Mouse (Mus musculus) cerebellum, postnatal 14 days (tissue): ENCODE results near the gene Rpl26.

ENCODE experiments used
- DNase-seq, 2 experiments: peaks; one replicate each; pipeline ENCODE4 v3.0.0; 2021; ENCODE audit warnings: mixed read lengths in 2 of 2

The Rpl26 gene

DNA sequence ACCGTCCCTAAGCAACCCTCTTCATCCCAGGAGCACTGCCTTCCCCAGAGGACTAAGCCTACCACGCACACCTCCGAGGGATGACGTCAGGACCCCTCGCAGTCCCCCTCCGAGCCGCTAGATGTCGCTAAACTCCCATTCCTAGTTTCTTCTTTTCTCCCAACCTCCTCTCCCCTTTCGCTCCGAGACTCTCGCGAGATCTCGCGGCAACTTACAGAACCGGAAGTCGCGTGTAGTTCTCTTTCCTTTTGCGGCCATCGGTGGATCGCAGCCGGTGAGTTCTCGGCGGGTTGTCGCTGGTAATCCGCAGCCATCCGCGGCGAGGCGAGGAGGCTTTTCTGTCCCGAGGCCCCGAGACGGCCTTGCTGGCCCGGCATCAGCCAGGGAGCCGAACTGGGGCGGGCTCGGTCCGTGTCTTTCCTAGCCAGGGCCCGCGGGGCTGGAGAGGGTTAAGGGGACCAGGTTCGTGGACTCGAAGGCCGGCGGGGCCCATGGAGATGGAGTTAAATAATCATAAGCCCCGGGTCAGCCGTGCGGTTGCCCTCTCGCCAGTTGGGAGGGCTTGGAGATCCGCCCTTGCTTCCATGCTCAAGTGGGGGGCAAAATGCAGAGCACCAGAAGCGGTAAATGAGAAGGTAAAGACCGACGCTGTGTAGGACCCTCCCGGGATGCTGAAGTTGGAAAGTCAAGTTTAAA is at the start of gene Rpl26:
TSS of gene Rpl26 (plus strand) at position 233 of the 696 bp plus-strand sequence.
- peak; percentile 99 for DNase-seq

DNA sequence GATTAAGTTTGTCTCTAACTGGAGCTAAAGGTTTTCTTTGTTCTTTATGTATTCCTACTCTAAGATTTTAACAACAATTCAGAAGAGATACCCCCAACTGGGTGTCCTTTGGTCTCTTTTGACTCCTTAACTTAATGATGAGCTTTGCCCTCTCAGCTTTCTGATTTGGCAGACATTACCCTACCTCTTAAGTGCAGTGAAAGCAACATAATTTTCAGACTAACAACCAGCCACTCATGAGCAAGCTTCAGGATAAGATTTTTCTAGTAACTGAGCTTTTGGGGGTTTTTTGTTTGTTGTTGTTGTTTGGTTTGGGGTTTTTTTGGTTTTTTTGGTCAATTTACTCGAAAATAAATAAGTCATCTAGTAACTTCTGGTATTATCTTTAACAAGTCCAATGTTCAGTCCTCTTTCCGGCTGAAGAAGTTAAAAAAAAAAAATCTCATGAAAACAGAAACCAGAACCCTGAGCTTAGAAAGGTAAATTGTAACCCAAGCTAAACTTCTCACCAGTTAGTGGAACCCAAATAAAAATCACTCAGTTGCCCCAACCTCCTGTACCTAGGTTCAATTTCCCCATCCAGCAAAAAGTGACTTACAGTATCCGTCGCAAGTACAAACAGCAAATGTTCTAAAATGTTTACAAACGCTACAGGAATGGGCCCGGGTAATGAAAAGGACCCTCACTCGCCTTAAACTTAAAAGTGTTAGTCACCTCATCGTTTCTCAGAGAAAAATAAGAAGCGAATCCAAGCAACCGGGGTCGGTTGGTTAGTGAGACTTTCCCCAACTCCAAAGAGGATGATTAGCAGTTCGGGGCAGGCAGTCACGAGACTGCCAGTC is 49.5 kb upstream of the Rpl26 start:
- peak in 1 of 2 experiments; percentile 9 for DNase-seq

DNA sequence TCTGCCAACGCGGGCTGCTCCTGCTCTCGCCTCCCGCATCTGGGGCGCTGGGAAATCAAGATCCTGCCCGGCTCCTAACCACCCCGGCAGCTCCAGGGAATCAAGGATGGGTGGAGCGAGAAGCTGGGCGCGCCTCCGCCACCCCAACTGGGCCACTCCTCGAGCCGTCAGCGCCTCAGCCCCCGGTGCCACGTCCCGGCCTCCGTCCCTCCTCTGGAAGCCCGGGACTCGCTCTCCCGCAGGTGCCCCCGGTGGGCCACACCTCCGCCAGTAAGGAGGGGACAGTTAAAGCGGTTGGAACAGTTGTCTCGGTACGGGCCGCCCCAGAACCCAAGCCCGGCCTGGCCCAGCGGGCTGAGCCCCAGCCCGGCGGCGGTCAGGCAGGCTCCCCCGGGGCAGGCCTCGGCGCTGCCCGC is 48.9 kb upstream of the Rpl26 start:
- DNase-seq: peak in 1 of 2 experiments; percentile 64

DNA sequence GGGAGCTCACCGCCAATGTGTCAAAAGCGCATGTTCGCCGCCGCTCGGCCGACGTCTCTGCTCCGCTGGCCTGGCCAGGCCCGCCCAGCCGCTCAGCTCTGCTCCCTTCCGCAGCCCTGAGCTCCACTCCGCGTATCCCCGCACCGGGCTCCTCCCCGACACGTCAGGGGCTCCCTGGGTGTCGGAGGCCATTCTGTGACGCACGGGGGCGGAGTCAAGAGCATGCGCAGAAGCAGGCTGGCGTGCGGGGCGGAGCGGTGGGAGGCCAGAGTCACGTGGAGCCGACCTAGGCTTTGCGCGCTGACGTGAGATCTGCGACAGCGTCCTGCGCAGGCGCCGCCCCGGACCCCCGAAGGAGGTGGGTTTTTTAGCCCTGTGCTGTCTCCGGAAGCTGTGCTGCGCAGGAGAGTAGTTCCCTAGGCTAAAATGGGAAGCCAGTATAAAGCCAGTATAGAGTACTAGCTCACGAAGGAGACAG is 48.4 kb upstream of the Rpl26 start:
- DNase-seq: peak; percentile 100

DNA sequence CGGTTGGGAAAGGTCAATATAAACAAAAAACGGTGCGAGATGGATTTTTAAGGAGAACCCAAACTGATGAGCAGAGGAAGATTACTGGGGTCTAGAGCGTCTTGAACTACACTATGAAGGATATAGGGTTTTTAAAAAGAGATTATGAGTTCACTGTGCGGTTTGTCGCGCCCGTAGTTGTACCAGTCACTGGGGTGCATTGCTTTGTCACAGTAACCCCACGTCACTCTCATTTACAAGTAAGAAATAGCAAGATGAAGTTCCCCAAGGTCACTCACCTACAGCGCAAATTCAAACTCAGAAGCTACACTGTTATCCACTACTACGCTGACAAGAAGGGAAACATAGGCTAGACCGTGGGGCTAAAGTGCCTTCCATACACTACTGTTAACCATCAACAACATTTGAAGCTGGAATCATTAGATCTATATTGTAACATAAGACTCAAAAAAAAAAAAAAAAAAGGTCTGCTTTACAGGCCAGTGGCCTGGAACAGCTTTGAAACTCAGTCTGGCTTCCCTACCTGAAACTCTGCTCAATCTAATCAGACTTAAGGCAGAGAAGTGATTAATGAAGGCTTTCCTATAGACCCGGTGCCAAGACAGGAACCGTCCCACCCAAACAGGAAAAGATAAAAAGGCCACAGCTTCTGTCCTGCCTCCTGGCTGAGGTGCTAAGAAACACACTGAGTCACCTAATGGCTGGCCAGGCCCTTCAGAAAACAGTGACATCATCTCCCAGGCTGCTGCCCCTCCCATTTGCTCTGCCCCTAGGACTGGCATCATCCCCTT is 47.6 kb upstream of the Rpl26 start:
- peak; percentile 12 for DNase-seq

DNA sequence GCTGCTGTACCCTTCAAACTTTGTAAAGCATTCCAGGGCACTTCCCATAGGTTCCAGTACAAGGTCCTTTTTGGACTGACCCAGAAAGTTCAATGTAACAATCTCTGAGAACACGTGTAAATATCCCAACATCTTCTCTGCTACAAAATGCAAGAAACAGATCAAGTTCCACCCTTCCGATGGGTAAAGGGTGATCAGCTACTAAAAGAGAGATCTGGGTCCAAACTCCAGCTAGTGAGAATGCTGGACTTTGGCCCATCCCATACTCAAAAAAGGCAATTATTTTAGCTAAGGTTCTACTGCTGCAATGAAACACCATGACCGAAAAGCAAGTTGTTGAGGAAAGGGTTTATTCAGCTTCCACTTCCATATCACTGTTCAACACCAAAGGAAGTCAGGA is 46.8 kb upstream of the Rpl26 start:
- DNase-seq: no peak

DNA sequence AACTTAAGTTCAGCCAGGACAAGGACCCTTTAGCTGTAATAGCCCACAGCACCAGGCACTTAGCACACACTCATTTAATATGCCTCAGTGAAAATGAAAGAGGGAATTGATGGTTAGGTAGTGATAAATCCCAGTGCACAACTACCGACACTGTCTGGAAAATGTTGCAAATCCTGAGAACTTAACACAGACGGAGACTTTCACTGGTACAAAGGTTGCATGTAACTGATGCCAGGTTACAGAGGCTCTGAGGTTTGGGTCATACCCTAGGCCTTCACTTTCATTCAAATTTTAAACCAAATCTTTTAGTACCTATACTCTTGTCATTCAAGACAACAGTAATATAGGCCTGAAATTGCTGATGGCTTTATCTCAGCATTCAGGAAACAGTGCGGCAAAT is 44.1 kb upstream of the Rpl26 start:
- DNase-seq: no peak

DNA sequence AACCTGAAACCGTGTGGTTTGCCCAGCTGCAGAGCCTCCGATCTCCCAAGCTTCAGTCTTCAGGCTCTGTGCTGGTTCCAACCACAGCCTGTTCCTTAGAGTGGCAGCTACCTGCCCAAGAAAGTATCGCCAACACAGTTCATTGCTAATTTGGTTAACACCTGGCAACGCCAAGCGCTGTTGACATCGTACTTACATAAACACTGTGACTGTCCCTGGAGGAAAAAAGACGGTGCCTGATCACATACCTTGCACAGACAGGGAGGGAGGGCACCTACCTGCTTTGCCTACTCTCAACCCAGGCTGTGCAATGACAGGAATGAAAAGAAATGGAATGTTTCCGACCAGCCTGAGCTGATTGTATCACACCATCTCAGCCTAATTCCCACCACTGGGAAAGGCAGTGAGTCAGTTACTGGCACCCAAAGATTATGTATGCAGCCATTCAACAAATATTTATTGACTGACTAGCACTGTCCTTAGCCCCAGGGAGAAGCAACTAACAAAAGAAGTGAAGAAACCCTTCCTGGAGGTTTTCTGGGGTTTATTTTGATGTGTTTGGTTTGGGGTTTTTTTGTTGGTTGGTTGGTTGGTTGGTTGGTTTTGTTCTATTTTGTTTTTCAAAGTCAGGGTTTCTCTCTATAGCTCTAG is 41.3 kb upstream of the Rpl26 start:
- no peak for DNase-seq

DNA sequence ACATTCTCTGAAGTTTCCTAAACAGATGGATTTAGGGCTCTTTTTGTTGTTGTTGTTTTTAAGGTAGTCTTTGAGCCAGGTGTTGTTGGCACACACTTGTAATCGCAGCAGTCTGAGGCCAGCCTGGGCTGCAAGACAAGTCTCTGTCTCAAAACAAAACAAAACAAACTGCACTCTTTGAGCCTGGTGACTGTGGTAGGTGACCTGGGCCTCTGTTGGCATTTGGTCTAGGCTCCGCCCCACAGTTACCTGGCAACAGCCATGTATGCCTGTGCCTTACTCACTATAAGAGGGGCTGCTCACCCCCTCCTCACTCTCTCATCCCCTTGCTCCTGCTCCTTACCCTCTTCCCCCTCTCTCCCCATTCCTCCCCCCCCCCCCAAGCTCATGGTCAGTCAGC is 39.1 kb upstream of the Rpl26 start:
- no peak for DNase-seq

DNA sequence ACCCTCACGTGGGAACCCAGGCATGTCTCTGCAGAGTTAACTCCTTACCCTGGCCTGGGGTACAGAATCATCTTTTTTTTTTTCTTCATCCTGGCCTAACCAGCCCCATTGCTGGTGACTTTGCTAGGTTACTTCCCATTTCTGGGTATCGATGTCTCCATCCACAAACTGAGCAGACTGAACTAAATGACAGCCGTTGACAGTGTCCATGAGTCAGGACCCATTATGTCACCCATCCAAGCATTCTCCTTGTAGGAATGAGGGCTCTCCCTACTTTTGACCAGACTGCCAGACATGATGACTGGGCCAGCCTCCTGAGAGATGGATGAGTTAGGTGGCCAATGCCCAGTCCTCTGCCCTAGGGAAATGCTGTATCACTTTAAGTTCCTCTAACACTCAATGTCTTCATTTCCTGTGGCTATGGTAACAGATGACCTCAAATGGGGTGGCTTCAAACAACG is 37.7 kb upstream of the Rpl26 start:
- DNase-seq: no peak

DNA sequence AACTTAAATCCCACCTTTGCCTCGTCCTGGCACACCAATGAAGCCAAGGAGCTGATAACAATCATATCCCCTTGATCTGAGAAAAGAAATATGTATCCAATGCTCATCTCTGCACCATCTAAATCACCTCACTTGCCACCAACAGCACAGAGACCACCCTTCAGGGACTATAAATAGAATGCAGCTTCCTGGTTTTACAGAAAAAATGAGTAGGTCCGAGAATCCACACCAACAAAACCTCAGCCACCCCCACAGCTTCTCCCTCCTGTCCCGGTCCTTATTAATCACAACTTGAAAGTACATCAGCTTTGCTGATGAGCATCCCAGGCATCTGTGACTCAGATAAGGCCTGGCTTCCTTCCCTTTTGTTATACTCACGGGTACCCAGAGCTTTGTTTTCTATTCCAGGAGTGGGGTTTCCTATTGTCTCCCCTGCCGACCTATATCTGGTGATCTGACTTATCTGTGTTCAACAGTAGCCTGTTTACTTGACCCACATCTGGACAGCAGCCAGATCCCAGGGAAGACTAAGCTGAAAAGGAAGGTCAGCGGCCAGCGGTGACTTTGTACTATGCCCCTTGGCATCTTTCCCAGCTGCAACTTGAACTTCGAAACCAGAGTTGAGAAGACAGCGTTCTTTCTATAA is 36.7 kb upstream of the Rpl26 start:
- no peak for DNase-seq

DNA sequence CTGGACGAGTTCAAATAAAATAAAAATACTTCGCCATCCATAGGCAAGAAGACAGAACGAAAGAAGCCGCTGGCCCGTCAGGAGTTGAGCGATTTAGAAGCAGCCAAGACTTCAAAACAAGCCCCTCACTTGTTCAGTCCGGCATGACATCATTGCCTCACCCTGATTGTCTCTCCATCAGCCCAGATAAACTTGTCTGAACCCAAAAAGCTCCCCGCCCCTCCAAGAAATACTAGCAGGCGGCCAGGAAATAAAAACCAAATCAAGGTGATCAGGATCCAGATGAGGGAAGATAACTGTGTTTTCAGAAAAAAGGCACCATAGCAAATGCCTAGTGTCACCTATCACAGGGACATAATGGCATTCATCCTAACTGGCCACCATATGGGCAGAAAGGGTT is 30.1 kb upstream of the Rpl26 start:
- no peak for DNase-seq

DNA sequence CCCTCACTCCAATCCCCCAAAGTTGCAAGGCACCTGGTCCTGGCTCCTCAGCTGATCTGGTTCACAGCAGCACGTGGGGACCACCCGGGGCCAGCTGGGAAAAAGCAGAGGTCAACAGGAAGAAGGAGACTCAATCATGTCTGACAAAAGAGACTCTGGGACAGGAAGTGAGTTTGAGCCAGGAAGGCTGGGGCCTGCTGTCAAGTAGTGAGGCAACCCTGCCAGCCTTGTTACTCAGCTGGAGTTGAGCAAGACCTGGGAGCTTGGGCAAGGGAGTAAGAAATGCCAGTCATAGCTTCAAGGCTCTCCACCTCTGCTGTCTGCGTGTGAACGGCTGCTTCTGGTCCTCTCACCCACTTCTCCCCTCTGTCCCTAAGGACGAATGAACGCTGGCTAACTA is 29.6 kb upstream of the Rpl26 start, which contains the start of gene Ndel1:
TSS of gene Ndel1 (minus strand) at position 111 of the 400 bp plus-strand sequence.
- DNase-seq: no peak

DNA sequence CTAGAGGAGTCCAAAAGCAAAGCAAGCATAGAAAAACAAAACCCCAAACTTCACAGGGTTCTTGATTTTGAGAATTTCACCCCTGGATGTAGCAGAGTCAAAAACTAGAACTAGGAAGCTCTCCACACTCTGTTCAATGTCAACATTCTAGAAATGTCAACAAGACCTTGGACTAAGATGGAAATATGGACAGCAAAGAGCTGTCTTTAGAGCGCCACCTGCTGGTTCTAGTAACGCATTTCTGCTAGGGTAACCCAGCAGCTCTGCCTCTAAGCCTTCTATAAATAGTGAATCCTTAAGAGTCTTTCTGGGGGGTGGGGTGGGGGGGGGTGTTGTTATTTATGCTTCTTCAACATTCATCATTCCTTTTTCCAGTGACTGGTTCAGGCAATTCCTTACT is 26.5 kb upstream of the Rpl26 start:
- DNase-seq: peak; percentile 74 to 82

DNA sequence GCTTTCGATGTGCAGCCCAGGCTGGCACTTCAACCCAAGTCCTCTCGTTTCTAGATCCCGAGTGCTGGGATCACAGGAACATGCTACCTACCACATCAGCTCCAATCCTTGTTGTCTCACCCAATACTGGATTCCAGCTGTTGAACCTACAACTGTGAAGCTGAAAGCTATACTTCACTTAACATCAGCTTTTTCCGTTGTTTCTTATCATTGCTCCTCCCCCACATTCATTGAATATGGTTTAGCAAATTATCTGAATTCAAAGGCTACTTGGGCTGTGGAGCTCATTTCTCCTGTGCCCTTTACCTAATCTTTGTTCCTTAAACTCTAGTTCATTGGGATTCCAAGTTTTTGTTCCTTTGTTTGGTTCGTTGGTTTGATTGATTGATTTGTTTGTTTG is 22.6 kb upstream of the Rpl26 start:
- DNase-seq: no peak

DNA sequence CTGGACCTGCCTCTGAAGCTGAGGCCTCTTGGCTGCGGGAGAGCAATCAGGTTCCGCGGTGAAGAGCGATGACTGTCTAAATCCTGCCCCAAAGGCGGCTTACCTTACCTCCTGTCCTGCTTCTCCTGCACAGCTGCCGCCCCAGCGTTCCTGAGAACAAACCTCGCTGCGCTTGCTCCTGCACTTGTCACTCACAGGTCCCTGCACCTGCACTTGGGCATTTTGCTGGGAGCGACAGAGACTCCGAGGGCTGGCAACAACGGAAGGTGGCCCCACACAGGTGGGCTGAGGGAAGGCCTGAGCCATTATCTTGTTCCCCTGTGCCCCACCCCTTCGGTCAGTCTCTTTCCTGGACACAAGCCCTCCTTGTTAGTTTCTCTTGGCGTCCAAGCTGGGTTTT is 19.3 kb upstream of the Rpl26 start:
- no peak for DNase-seq

DNA sequence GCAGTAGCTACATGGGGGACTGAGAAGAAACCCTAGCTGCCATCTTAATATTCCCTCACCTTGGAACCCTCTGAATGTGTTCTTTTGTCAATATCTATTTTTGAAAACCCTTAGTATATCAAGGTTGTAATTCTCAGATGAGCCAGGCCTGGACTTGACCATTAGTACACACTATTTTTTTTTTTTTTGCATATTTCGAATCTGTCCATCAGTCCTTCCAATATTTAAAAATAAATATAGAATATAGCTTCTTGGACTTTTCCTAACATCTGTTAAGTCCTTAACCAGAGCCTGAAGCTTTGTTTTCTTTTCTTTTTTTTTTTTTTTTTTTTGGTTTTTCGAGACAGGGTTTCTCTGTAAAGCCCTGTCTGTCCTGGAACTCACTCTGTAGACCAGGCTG is 17.5 kb upstream of the Rpl26 start:
- DNase-seq: no peak

DNA sequence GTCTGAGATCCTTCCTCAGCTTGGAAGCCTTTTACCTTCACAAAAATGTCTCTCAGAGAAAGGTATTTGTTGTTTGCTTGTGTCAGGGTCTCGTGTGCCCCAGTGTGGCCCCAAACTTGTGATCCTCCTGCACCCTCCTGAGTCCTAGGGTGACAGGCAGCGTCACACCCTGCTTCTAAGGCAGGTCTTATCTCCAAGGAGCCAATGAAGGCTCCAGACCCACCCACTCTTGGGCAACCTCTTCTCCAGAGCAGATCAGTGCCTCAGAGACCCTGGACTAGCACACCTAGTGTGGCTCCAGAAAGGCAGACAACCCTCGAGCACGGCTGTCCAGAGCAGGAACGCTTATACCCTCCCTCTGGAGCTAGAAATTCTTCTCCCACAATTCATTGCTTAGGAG is 17.0 kb upstream of the Rpl26 start:
- DNase-seq: no peak

DNA sequence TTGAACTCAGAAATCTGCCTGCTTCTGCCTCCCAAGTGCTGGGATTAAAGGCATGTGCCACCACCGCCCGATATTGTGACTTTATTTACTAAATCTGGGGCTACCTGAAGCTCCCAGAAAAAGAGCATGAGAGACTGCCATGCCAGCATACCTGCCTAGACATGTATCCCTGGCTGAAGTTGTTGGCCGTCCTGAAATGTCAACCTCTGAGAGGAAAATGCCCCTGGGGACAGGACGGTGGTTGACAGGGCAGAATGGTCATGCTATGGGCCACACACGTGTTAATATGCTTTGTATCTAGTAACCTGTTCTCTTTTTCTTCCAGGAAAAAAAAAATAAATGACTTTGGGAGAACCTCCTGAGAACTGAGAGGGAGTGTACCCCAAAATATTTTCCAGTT is 15.3 kb upstream of the Rpl26 start:
- no peak for DNase-seq

DNA sequence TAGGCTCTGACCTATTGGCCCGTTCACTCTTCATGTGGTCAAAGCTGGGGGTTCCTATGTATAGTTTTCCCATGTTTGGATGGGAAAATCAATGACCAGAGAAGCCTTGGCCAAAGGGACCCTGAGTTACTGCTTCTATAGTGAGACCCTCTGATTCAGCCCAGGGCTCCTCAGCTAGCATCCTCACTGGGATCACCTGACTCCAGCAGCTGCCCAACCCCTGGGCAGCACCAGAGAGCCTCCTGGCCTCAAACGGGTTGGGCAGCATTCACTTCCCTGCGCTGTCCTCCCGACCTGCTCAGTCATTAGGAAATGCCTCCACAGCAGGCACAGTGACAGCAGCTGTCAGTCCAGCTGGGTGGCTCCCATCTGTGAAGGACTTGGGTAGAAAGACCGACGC is 13.1 kb upstream of the Rpl26 start, which contains the start of gene Rnf222:
TSS of gene Rnf222 (plus strand) at position 301 of the 400 bp plus-strand sequence.
- DNase-seq: no peak

DNA sequence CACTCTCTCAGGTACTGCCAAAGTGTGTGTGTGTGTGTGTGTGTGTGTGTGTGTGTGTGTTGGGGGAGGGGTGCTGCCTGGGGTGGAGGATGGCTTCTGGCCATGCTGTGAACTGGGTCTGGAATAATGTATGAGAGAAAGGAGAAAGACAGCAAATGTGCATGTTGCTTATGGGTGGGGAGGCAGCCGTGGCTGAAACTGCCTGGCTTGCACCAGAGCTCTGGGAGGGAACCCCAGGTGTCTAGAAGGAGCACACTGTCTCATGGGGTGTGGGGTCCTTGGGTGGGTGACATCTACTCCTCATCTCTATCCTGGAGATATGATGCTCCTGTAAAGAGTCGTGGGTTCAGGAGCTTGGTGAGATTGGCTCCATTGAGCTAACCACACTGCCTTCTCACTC is 12.7 kb upstream of the Rpl26 start:
- DNase-seq: peak in 1 of 2 experiments; percentile 21

DNA sequence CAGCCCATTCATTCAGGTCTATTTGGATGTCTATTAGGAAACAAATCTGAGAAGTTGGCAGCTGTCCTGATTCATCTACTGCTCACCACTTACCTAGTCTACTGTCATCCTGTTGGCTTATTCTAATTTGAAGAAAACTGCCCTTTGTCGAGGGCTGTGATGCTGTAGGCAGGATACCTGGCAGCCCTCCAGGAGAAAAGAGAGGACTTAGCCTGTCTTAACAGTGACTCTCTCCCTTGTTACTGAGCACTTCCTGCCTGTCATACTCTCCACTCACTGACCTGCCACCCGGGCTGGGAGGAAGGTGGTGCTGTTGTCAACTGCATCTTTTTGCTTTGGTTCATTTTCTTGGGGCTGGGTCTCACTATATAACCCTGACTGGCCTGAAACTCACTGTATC is 10.8 kb upstream of the Rpl26 start:
- DNase-seq: peak in 1 of 2 experiments; percentile 20
